Mouse (Mus musculus) bone marrow, adult 2 months (tissue): ENCODE measurements around the gene Rcbtb2. TPM values are rescaled to one million over a fixed set of nuclear protein-coding genes. Genes with fewer than 3 reads are reported as not detected.
"Not testable (repeated sequence)": the region's sequence is repeated elsewhere in the genome, so short reads cannot be mapped to it uniquely, and the experiment has no call there.

ENCODE experiments used
- H3K27ac ChIP-seq: fragments of 200-500 bp; 2 replicates; pipeline ENCODE4 v1.5.1; 2012; ENCODE audit warnings: low read depth, mild to moderate bottlenecking, control low read depth, inconsistent platforms, low read length; ENCODE audit not compliant: control insufficient read depth, poor library complexity, insufficient read depth
- H3K4me1 ChIP-seq: fragments of 200-500 bp; 2 replicates; pipeline ENCODE4 v1.6.1; 2011; ENCODE audit warnings: low read length; ENCODE audit not compliant: control insufficient read depth, insufficient read depth
- H3K4me3 ChIP-seq: fragments of 200-500 bp; replicated peaks from 2 replicates; pipeline ENCODE3; 2011; ENCODE audit warnings: mild to moderate bottlenecking, low read depth, low read length, control low read depth; ENCODE audit not compliant: control insufficient read depth
- CTCF ChIP-seq: fragments of 200-500 bp; IDR thresholded peaks from 2 replicates; pipeline ENCODE4 v1.5.1; 2011; ENCODE audit warnings: low read length, control low read depth; ENCODE audit not compliant: control insufficient read depth, insufficient read depth
- POLR2A ChIP-seq: fragments of 200-500 bp; IDR thresholded peaks from 2 replicates; pipeline ENCODE4 v1.6.1; 2011; ENCODE audit warnings: low read depth, mild to moderate bottlenecking, control low read depth, low read length, borderline replicate concordance; ENCODE audit not compliant: control insufficient read depth
- WGBS: fragments of 180-500 bp; shearing (Covaris S2); methylation state at CpG from one replicate; pipeline ENCODE4 v1.1.7; 2018; 5-methylcytosine and 5-hydroxymethylcytosine counted together
- polyA plus RNA-seq: library from polyadenylated mRNA; stranded (reverse); fragments of >200 nt; gene quantifications from 2 replicates; pipeline ENCODE4 v1.2.4, GENCODE M21; 2011; ENCODE audit warnings: low replicate concordance; ENCODE audit not compliant: missing spikeins, insufficient read depth, insufficient read length

The Rcbtb2 gene
- polyA plus RNA-seq, 1 experiment: 18.3 TPM

- Histone ChIP-seq H3K27ac (no peak overlapping the region), H3K4me3 (no peak overlapping the region), H3K4me1 (no peaks in the 10 kb centered on the region; the same call in 1 of the 2 replicates)
- no peak for TF ChIP-seq POLR2A
- TF ChIP-seq CTCF: no peak
- 24% methylated on average over 6 of the region's 6 CpGs for WGBS
These were observed 14.9 kb upstream of the Rcbtb2 start for GRCm38 (mm10) chr14:73107952-73108351.

- TF ChIP-seq CTCF: no peak
- no peak for TF ChIP-seq POLR2A
- Histone ChIP-seq H3K4me1 (no peaks in the 10 kb centered on the region; the same call in 1 of the 2 replicates), H3K27ac (no peak overlapping the region), H3K4me3 (no peak overlapping the region)
- 74% methylated on average over 3 of the region's 3 CpGs for WGBS
These were observed 12.2 kb upstream of the Rcbtb2 start for GRCm38 (mm10) chr14:73110682-73111081.

- no peak overlapping the region for H3K27ac ChIP-seq
- TF ChIP-seq CTCF (no peak), POLR2A (no peak)
- H3K4me1 ChIP-seq: no peaks in the 10 kb centered on the region; the same call in 1 of the 2 replicates
- 61% methylated on average over 1 of the region's 1 CpGs for WGBS
- no peak overlapping the region for H3K4me3 ChIP-seq
These were observed 11.7 kb upstream of the Rcbtb2 start for GRCm38 (mm10) chr14:73111091-73111490.

- Histone ChIP-seq H3K4me1 (peaks cover 1% of the 10 kb centered on the region; the same call in 1 of the 2 replicates), H3K27ac (no peak overlapping the region), H3K4me3 (no peak overlapping the region)
- WGBS: 59% methylated on average over 12 of the region's 12 CpGs
- TF ChIP-seq POLR2A (no peak), CTCF (no peak)
These were observed 10.5 kb upstream of the Rcbtb2 start for GRCm38 (mm10) chr14:73112186-73112840.

GRCm38 (mm10) chr14:73114952-73115351, 7.9 kb upstream of the Rcbtb2 start:
- not testable (repeated sequence) for H3K4me3 ChIP-seq, H3K4me1 ChIP-seq, H3K27ac ChIP-seq
- WGBS: 64% methylated on average over 3 of the region's 3 CpGs

- TF ChIP-seq CTCF (no peak), POLR2A (no peak)
- WGBS: 26% methylated on average over 2 of the region's 2 CpGs
- H3K4me1 ChIP-seq: peaks cover 9% of the 10 kb centered on the region
- no peak overlapping the region for H3K4me3 ChIP-seq
- peak overlapping the region; percentile 25; the same call in 1 of the 2 replicates for H3K27ac ChIP-seq
These were observed 6.5 kb upstream of the Rcbtb2 start for GRCm38 (mm10) chr14:73116301-73116700.

GRCm38 (mm10) chr14:73116938-73117337, 5.9 kb upstream of the Rcbtb2 start:
- WGBS: under 1% methylated on average over 9 of the region's 9 CpGs
- H3K4me1 ChIP-seq: peaks cover 9% of the 10 kb centered on the region
- TF ChIP-seq CTCF (0 out of 2 replicates have a peak, but pooled peaks have one; percentile 13), POLR2A (no peak)
- no peak overlapping the region for H3K4me3 ChIP-seq
- peak overlapping the region; percentile 65 for H3K27ac ChIP-seq

GRCm38 (mm10) chr14:73117411-73118392, 5.1 kb upstream of the Rcbtb2 start:
- 54% methylated on average over 7 of the region's 7 CpGs for WGBS
- TF ChIP-seq CTCF: no peak
- TF ChIP-seq POLR2A: no peak
- H3K4me3 ChIP-seq: no peak overlapping the region
- H3K4me1 ChIP-seq: peaks cover 11% of the 10 kb centered on the region
- H3K27ac ChIP-seq: peak overlapping the region; percentile 53; the same call in 1 of the 2 replicates
